Mouse (Mus musculus): Measurements from ENCODE around the gene March9.

- TF ChIP-seq CTCF (conservative IDR thresholded peaks at IDR 0.05; ENCODE audit: low read length), result peak; percentile 12; the same call in 1 of the 2 replicates
- TF ChIP-seq POU5F1 (IDR thresholded peaks at IDR 0.05; ENCODE audit: borderline replicate concordance, low read length), result no peak
Measured at GRCm38 (mm10) chr10:127054646-127055045, 5.3 kb downstream of the March9 start.

All from E14TG2a.4 (cell line).